Mouse (Mus musculus) kidney, postnatal 10 days (tissue): ENCODE results near the gene Gm6169.
A peak's percentile ranks its signal among the peaks of the same experiment; 100 is the strongest.
"Not testable (repeated sequence)": the region's sequence is repeated elsewhere in the genome, so short reads cannot be mapped to it uniquely, and the experiment has no call there.

Source experiments
- DNase-seq: peaks from one replicate; pipeline ENCODE4 v3.0.0; 2021; ENCODE audit warnings: mixed read lengths

The Gm6169 gene

GRCm38 (mm10) chr13:97068151-97068550, 30.9 kb downstream of the Gm6169 start:
- no peak for DNase-seq

GRCm38 (mm10) chr13:97067691-97068090, 31.3 kb downstream of the Gm6169 start:
- DNase-seq = no peak

GRCm38 (mm10) chr13:97066649-97067550, 32.1 kb downstream of the Gm6169 start, which contains the start of gene Fam169a:
Gene Fam169a, plus strand, starts transcription at chr13:97067286.
- DNase-seq = no peak

GRCm38 (mm10) chr13:97064844-97065621, 34.0 kb downstream of the Gm6169 start:
- not testable (repeated sequence) for DNase-seq

- DNase-seq = no peak
Observed at GRCm38 (mm10) chr13:97064413-97064812, 34.6 kb downstream of the Gm6169 start.

- no peak for DNase-seq
Observed at GRCm38 (mm10) chr13:97063431-97063830, 35.6 kb downstream of the Gm6169 start.

- DNase-seq = no peak
Observed at GRCm38 (mm10) chr13:97062151-97062550, 36.9 kb downstream of the Gm6169 start.

- no peak for DNase-seq
Observed at GRCm38 (mm10) chr13:97060331-97060730, 38.7 kb downstream of the Gm6169 start.

- DNase-seq = no peak
Observed at GRCm38 (mm10) chr13:97059746-97060145, 39.3 kb downstream of the Gm6169 start.

GRCm38 (mm10) chr13:97057817-97058216, 41.2 kb downstream of the Gm6169 start:
- DNase-seq = no peak

GRCm38 (mm10) chr13:97053844-97054243, 45.2 kb downstream of the Gm6169 start:
- peak; percentile 23 for DNase-seq

- peak; percentile 80 for DNase-seq
Observed at GRCm38 (mm10) chr13:97052667-97053066, 46.4 kb downstream of the Gm6169 start.

- DNase-seq = no peak
Observed at GRCm38 (mm10) chr13:97051158-97051557, 47.9 kb downstream of the Gm6169 start.
